Mouse (Mus musculus): ENCODE data around the gene Orm2.

Gene Orm2

DNA sequence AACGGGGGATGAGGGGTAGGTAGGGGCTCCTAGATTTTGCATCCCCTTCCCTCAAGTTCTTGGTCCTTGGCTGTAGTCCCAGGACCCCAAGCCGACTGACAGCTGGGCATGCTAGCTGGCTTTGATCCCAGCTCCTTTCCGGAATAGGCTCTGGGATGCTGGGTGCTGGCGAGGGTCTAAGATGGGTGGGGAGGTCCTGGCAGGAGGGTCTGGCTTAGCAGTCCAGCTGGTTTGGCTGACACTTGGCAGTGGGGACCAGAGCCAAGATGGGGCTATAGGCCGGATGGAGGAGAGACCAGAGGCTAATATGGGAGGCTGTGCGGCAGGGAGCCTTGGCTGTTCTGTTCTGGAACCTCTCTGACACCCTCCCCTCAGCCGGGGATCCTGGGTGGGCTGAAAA, 46.0 kb downstream of the Orm2 start:
- no peak for DNase-seq (ENCODE audit: low spot score)

DNA sequence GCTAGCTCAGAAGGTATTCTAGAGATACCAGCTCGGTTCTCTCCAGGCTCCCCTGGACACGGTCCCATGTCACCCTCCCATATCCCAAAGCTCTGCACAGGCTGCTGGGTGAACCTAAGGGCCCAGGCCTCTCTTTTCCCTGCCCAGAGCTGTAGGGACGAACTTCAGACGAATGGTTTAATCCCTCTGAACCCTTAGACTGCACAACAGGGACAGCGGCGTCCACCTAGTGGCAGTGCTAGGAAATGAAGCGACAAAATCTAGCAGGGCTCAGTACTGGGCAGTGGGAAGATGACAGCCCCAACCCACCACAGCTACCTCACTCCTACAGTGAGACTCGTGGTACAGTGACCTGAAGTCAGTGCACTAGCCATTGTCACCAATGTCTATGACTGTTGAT, 46.4 kb downstream of the Orm2 start:
- no peak for DNase-seq (ENCODE audit: low spot score)

DNA sequence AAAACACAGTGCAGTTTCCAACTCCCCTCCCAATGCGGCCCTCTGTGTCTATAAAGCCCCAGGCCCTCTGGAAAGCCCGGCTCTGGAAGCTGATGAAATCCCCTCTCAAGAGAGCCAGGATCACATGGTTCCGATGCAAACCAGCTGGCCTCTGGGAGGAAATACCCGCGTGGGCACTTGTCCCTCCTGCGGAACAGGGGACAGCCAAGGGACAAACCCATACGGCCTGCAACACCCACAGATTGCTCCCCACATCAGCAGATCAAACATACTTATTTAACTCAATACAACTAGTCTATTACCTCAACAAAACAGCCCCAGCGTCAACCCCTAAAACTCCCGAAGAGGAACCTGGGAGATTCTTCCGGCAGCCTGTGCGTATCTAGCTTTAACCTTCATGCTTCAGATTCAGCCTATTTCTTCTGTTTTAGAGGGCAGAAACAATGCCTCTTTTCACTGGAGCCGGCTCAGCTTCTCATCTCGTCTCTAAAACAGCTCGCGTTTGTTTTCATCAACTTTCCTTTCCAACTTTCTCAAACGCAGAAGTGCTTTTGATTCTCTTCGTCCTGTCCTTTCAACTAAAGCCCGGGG, 47.2 kb downstream of the Orm2 start:
- DNase-seq (ENCODE audit: low spot score): no peak

DNA sequence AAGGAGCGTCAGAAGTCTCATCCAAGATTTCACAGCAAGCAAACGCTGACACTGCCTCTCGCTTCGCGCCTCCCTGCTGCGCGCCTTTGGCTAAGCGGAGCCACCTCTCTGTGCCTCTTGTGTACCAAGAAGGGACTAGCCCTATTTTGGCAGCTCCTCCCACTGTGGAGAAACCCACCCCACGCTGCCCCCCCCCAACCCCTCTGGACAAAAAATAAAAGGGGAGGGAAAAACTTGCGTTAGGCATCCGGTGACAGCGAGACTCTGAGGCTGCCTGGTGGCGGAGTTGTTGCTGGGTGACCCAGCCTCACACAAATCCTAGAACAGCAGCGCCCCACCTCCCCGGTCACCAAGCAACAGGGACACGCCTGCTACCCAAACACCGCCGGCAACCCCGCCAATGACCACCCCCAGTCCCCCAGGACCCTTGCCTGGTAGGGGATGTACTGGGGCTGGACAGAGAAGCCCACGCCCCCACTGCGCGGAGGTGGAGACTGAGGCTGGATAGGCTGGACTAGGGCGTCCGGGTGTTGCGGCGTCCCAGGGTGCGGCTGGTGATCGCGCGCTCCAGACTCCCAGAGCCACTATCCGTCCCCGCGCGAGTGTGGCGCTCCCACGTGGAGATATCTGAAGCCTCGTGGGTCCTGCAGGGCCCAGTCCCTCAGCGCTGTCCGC, 47.8 kb downstream of the Orm2 start:
- no peak for DNase-seq (ENCODE audit: low spot score)

DNA sequence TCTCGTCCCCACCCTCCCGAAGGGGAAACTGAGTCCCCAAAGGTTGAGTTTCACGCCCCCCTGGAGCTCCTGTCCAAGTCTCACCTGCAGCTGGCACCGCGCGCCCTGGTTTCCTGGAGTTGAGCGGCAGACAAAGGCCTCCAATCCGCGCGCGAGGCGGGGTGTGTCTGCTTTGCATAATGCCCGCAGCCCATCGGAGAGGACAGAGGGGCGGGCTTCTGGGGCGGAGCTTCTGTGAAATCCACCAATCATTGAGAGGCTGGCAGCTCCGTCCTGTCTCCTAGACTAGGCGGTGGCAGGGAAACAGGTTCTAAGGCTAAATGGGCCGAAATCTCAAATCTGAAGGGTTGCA, 48.3 kb downstream of the Orm2 start:
- DNase-seq (ENCODE audit: low spot score): peak; percentile 74

DNA sequence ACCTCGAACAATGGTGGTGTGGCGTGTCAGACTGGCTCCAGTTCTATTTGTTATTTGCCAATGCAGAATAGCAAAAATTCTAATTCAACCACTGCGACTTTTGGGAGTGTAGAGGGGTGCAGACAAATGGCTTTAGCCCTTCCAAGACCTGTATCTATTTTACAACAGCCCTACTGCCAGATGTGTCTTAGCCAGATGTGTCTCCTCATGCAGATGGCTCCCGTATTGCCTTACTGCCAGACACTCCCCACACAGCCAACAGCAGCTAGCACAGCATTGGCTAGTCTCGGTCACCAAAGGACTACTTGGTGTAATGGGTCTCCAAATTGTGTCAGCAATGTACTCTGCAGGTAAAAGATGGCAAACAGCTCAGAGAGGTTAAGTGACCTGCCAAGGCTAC, 49.0 kb downstream of the Orm2 start:
- DNase-seq (ENCODE audit: low spot score): no peak

DNA sequence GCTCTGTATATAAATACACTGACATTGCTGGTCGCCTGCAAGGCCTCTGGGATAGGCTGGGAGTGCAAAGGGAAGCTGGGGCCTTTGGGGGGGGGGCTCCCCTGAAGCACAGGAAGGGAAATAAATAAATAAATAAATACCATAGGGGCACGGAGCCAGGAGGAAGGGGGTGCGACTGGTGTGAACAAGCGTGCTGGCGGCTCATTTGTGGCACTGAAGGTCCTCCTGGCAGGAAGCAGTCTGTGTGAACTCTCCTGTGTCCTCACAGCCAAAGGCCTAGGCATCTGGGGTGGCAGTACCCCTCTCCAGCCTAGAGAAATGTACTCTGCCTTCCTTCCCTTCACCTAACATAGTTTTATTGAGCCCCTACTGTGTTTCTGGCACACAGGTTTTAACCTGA, 52.7 kb downstream of the Orm2 start:
- no peak for DNase-seq (ENCODE audit: low spot score)

Measured in urinary bladder, postnatal 10 days (tissue).